Mouse (Mus musculus) forebrain, embryonic 15.5 days (tissue): ENCODE data around the gene Myo5a. TPM values are rescaled to one million over a fixed set of nuclear protein-coding genes. Genes with fewer than 3 reads are reported as not detected.

Experiments
- ATAC-seq: fragments of 200-750 bp; cut with Nextera tagmentation; replicated peaks from 2 replicates; pipeline ENCODE4 v1.8.0; 2017; ENCODE audit warnings: mild to moderate bottlenecking, moderate TSS enrichment, moderate library complexity
- H3K27ac ChIP-seq: fragments of 300-500 bp; sonication (generic); replicated peaks from 2 replicates; pipeline ENCODE4 v1.5.1; 2015; ENCODE audit warnings: mild to moderate bottlenecking, inconsistent platforms
- H3K27me3 ChIP-seq: fragments of 300-500 bp; sonication (generic); 2 replicates; pipeline ENCODE4 v1.6.1; 2015; ENCODE audit warnings: inconsistent platforms
- H3K36me3 ChIP-seq: fragments of 300-500 bp; sonication (generic); 2 replicates; pipeline ENCODE4 v1.6.1; 2015; ENCODE audit warnings: mild to moderate bottlenecking, inconsistent platforms
- H3K4me1 ChIP-seq: fragments of 300-500 bp; sonication (generic); 2 replicates; pipeline ENCODE4 v1.6.1; 2015; ENCODE audit warnings: inconsistent platforms
- H3K4me2 ChIP-seq: fragments of 300-500 bp; sonication (generic); replicated peaks from 2 replicates; pipeline ENCODE4 v1.6.1; 2015; ENCODE audit warnings: mild to moderate bottlenecking, inconsistent platforms
- H3K4me3 ChIP-seq: fragments of 300-500 bp; sonication (generic); 2 replicates; pipeline ENCODE4 v1.5.1; 2015; ENCODE audit warnings: mild to moderate bottlenecking, inconsistent platforms
- H3K9ac ChIP-seq: fragments of 300-500 bp; sonication (generic); replicated peaks from 2 replicates; pipeline ENCODE4 v1.6.1; 2015; ENCODE audit warnings: mild to moderate bottlenecking, inconsistent platforms
- H3K9me3 ChIP-seq: fragments of 300-500 bp; sonication (generic); 2 replicates; pipeline ENCODE4 v1.6.1; 2016; ENCODE audit warnings: inconsistent platforms
- WGBS: fragments of 180-500 bp; shearing (Covaris S2); methylation state at CpG from one replicate; pipeline ENCODE4 v1.1.7; 2015; ENCODE audit warnings: mixed read lengths; 5-methylcytosine and 5-hydroxymethylcytosine counted together
- polyA plus RNA-seq: library from polyadenylated mRNA; unstranded; fragments of >200 nt; fragmentation: Nextera tagmentation; extraction: Ambion mirVana; gene quantifications from 2 replicates; pipeline ENCODE4 v1.2.1, GENCODE M21; 2015

Myo5a gene
- polyA plus RNA-seq, 1 experiment from 2014 or later = 33.5 TPM

DNA sequence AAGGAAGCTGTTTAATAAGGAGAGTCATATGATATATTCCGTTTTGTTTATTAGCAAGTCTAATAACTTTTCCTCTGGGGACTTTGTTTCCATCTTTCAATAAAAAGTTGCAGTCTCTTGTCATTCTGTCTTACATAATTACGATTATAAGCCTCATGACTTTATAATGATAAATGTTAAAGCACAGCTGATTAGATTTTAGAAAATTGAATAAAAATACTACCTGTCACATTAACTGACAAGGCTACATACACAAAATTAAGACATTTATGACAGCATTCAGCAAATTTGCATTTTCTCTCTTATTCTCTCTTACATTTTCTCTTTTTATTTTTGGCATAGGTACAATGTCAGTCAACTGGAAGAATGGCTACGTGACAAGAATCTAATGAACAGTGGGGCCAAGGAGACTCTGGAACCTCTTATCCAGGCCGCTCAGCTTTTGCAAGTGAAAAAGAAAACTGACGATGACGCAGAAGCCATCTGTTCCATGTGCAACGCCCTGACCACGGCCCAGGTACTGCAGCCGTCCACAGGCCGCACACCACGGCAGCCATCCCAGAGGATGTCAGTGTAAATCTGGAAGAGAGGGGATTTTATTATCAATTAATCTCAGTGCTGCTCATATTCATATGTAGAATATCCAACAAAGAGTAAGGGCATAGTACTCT is 144.1 kb downstream of the Myo5a start:
- H3K9me3 ChIP-seq = no peaks in the 10 kb centered on the region
- no peak overlapping the region for H3K9ac ChIP-seq
- no peak overlapping the region for H3K4me2 ChIP-seq
- H3K27me3 ChIP-seq = no peaks in the 10 kb centered on the region
- H3K4me1 ChIP-seq = no peaks in the 10 kb centered on the region; the same call in 1 of the 2 replicates
- no peak overlapping the region for H3K27ac ChIP-seq
- ATAC-seq = peak; percentile 55; the same call in 1 of the 2 replicates
- no peak overlapping the region for H3K4me3 ChIP-seq
- H3K36me3 ChIP-seq = peaks cover 72% of the 10 kb centered on the region
- 69% methylated on average over 11 of the region's 11 CpGs for WGBS

DNA sequence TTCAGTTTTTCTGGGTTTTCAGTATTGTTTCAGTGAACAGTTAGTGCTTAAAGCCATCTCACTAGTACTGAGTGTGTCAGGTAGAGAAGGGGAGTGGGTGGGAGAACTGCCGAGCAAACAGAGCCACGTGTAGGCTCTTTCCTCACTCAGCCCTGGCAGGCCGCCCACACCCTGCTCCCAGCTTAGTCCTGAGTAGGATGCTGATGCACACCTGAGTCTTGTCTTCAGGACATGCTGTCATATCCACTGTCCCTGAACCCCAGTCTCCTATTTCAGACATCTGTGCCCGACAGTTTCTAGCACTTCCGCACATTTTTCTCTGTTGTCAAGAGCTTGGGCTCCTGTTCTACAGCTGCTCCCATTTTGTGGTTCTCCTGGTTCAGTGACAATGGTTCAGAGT is 149.1 kb downstream of the Myo5a start:
- H3K36me3 ChIP-seq = peaks cover 46% of the 10 kb centered on the region
- H3K4me2 ChIP-seq = no peak overlapping the region
- no peaks in the 10 kb centered on the region for H3K9me3 ChIP-seq
- H3K27ac ChIP-seq = no peak overlapping the region
- no peaks in the 10 kb centered on the region for H3K27me3 ChIP-seq
- H3K9ac ChIP-seq = no peak overlapping the region
- no peak overlapping the region for H3K4me3 ChIP-seq
- WGBS = 74% methylated on average over 5 of the region's 5 CpGs
- no peaks in the 10 kb centered on the region; the same call in 1 of the 2 replicates for H3K4me1 ChIP-seq
- ATAC-seq = no peak

DNA sequence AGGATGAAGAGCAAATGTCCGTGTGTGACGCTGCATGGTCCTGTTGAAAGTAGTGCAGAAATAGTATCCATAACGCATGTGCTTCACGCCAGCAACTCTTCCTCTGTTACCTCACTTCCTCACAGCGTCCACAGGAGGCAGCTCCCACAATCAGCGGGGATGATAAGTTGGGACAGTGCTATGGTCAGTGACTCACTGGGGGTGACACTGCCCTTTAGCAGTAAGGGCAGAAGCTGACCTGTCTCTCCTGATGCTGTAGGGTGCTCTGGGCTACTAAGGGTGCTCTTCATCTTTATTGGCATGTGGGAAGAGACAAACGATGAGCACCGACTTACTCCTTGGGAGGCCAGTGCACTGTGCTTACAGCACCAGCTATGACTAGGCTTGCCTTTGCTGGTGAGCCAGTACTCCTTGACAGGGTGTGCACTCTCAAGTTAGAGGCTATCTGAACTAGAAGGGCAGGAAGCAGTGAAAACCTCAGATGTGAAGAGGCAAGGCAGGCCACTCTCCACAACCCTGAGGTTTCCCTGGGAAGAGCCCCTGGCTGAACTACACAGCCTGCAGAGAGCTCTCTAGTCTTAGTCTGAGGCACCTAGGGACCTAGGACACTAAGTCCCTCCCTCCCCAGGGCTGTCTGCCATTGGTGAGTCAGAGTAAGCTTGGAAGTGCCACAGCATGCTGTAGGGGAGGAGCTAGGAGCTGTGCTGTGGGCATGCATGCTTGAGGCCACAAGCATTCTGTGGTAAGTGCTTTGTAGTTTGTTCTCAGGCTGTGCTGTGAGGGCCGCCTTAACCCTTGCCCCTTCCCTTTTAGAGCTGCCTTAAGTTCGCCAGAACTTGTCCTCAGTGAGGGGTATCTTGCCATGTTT is 150.8 kb downstream of the Myo5a start:
- ATAC-seq = 0 out of 2 replicates have a peak, but pooled peaks have one; percentile 38
- 71% methylated on average over 10 of the region's 10 CpGs for WGBS
- no peak overlapping the region for H3K9ac ChIP-seq
- no peak overlapping the region for H3K4me3 ChIP-seq
- H3K4me2 ChIP-seq = no peak overlapping the region
- H3K4me1 ChIP-seq = no peaks in the 10 kb centered on the region
- no peak overlapping the region for H3K27ac ChIP-seq
- no peaks in the 10 kb centered on the region for H3K9me3 ChIP-seq
- H3K36me3 ChIP-seq = peaks cover 30% of the 10 kb centered on the region
- H3K27me3 ChIP-seq = no peaks in the 10 kb centered on the region

DNA sequence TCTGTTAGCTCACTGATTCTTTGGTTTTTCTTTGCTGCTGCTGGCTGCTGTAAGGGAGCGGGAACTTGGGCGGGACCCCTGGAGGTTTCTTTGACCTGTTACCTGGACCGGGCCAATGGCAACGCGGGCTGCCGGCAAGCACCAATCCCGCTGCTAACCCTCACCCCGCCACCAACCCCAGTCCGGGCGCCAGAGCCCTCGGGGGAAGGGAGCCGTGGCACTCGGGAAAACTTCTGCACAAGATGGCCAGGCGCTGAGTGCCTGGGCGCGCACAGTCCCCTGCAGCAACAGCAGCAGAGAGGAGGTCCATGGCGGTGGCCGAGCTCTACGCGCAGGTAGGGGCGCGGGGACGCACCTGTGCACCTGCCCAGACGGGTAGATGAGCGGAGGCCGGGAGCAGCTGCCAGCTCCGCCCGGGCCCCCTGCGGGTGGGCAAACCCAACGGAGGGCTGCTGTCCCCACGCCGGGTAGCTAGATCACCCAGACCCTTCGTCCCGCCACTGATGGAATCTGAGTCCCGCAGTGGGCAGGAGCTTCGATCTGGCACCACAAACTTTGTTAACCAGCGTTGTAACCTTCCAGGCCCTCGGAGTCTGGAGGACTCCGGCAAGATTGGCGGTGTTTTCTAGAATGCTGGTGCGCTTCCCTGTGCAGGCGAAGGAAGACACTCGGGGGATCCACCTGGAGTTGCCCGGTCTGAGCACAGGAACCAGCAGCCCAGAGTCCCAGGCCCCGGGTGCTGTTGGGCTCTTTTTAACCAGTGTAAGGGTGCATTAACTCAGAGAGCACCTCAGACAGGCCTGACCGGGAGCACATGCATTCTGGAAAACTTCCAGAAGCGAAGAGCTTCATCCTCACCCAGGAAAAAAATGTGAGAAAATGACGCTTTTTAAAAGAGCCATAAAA is 161.3 kb downstream of the Myo5a start, which contains the start of gene Myo5c:
Gene Myo5c, plus strand, starts transcription at position 180 of the 906 bp plus-strand sequence.
- no peak within 1 kb of the TSS for H3K27ac ChIP-seq
- H3K36me3 ChIP-seq = no peaks in the 10 kb centered on the region
- peaks cover 11% of the 10 kb centered on the region; the same call in 1 of the 2 replicates for H3K27me3 ChIP-seq
- peak within 1 kb of the TSS; percentile 26 for H3K4me3 ChIP-seq
- 2% methylated on average over 48 of the region's 48 CpGs for WGBS
- H3K4me2 ChIP-seq = peak within 1 kb of the TSS; percentile 42
- H3K4me1 ChIP-seq = peaks cover 9% of the 10 kb centered on the region
- H3K9me3 ChIP-seq = no peaks in the 10 kb centered on the region
- peak; percentile 27; the same call in 1 of the 2 replicates for ATAC-seq
- no peak within 1 kb of the TSS for H3K9ac ChIP-seq

DNA sequence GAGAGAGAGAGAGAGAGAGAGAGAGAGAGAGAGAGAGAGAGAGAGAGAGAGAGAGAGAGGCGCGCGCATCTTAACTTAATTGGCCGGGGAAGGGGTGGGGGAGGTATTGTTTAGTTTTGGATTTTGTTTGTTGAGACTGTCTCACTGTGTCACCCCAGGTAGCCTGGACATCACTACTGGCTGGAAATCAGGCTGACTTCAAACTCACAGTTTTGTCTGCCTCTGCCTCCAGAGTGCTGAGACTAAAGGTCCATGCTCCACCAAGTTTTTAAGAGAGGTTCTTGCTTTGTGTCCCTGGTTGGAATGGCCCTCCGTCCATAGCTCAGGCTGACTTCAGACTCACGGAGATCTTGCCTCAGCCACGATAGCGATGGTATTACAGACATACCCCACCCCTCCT is 162.0 kb downstream of the Myo5a start:
- Histone ChIP-seq H3K9ac (no peak overlapping the region), H3K27ac (no peak overlapping the region), H3K4me2 (no peak overlapping the region), H3K36me3 (no peaks in the 10 kb centered on the region), H3K27me3 (peaks cover 11% of the 10 kb centered on the region; the same call in 1 of the 2 replicates), H3K9me3 (no peaks in the 10 kb centered on the region), H3K4me3 (no peak overlapping the region), H3K4me1 (peaks cover 9% of the 10 kb centered on the region)
- ATAC-seq = no peak
- 14% methylated on average over 8 of the region's 8 CpGs for WGBS

DNA sequence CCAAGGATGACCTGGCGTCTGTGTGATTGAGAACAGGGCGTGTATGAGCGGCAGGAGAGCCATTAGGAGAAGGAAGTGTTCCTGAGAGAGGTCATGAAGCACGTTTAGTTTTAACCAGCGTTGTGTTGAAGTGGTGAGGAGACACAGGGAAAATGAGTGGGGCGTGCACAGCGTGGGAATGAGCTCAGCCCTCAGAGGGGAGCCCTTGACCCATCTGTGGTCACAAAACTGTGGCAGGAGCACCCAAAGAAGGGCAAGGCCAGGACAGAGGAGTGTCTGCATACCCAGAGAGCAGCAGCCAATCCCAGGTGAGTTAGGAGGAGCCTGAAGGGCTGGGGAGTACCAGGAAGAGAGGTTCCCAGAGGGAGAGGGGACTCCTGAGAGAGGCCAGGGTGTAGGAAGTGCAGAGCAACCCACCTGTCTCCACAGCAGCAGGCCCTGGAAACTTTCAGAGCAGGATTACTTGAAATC is 163.5 kb downstream of the Myo5a start:
- Histone ChIP-seq H3K4me3 (no peak overlapping the region), H3K4me2 (no peak overlapping the region), H3K36me3 (no peaks in the 10 kb centered on the region), H3K9me3 (no peaks in the 10 kb centered on the region), H3K27ac (no peak overlapping the region), H3K9ac (no peak overlapping the region), H3K27me3 (peaks cover 11% of the 10 kb centered on the region; the same call in 1 of the 2 replicates), H3K4me1 (peaks cover 9% of the 10 kb centered on the region)
- 36% methylated on average over 7 of the region's 7 CpGs for WGBS
- ATAC-seq = no peak

DNA sequence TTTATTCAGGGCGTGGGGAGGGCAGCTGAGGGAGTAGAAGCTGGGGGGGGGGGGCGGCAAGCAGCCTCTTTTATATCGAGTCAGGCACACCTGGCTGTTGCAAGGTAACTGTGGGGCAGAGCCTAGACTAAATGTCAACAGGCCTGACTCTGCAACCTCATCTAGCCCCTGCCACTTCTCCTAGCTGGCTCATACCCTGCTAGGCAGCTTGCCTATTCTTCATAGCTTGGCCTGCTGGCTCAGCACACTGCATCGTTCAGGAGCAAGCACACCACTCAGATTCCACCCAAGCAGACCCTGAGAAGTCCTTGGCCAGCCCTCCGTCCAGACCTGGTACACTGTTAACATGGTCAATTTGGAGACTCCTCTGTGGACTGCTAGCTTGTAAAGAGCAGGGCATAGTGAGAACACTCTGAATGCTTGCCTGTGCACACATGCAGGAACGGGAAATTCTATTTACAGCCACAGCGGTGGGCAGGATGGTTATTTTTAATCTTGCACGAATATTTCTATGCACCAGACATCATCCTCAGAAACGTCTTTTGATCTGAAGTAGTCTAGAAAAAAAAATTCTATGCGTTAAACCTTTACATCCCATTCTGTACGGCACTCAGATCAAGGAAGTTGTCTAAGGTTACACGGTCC is 164.3 kb downstream of the Myo5a start:
- 76% methylated on average over 12 of the region's 12 CpGs for WGBS
- H3K36me3 ChIP-seq = no peaks in the 10 kb centered on the region
- ATAC-seq = no peak

DNA sequence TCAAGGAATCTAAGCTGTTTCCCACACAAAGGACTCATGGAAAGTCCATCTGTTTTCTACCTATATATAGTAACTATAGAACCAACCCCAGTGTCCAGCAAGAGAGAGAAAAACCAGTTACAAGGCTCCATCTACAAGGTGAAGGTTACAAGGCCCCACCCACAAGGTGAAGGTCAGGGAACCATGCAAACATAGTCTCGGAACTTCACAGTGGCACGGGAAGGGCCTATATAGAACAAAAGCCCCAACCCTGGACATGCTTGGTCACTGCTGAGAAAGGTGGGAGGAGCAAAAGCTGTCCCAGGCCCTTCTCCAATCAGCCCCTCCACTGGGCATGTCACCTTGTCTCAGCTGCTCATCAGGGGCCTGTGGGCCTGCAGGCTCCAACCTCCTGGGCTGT is 164.9 kb downstream of the Myo5a start:
- no peak for ATAC-seq

More for the DNA sequence above, 164.3 kb downstream of the Myo5a start:
- H3K27ac ChIP-seq = no peak overlapping the region
- H3K4me2 ChIP-seq = no peak overlapping the region
- peaks cover 9% of the 10 kb centered on the region for H3K4me1 ChIP-seq
- H3K4me3 ChIP-seq = no peak overlapping the region
- H3K27me3 ChIP-seq = peaks cover 11% of the 10 kb centered on the region; the same call in 1 of the 2 replicates
- no peak overlapping the region for H3K9ac ChIP-seq
- H3K9me3 ChIP-seq = no peaks in the 10 kb centered on the region

DNA sequence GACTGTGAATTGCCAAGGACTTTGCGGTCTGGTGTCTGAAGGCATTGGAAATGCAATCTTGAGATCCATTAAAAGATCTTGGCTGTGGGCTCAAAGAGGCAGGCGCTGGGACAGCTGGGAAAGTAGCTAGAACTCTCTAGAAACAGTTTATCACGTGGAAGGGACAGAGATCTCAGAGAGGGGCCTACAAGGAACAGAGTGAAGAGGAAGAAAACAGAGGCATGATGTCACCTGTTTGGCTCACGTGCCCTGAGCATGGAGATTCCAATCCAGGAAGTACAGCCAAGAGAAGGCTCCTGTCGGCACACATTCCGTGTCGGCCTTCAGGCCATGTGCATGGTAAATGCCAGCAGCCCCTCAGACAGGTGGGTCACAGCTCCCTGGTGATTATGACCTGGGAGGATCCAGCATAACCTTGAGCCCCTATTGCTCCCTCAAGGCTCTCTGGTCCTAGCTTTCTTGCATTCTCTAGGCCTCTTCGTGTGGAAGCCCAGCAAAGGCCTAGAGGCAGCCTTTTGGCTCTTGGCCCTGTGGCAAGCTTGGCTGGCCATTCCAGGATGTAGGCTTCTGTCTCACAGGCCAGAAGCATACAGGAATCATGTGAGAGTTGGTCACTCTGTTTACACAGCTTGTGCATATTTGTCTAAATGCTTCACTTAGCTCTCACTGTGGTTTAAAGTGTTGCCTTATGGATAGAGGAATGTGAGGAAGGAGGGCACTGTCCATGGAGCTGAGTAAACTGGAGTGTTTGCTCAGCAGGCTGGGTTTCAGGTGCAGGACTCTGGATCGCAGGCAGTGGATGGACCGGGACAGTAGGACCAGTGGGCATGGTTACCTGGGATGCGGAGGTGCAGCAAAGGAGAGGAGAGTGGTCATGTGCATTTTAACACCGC is 165.8 kb downstream of the Myo5a start:
- Histone ChIP-seq H3K9me3 (no peaks in the 10 kb centered on the region), H3K4me1 (peaks cover 9% of the 10 kb centered on the region), H3K27me3 (peaks cover 6% of the 10 kb centered on the region; the same call in 1 of the 2 replicates), H3K4me2 (no peak overlapping the region), H3K9ac (no peak overlapping the region), H3K36me3 (no peaks in the 10 kb centered on the region), H3K27ac (no peak overlapping the region), H3K4me3 (no peak overlapping the region)
- ATAC-seq = no peak
- 90% methylated on average over 12 of the region's 12 CpGs for WGBS

More for the DNA sequence above, 164.9 kb downstream of the Myo5a start:
- no peak overlapping the region for H3K4me2 ChIP-seq
- H3K9ac ChIP-seq = no peak overlapping the region
- H3K27me3 ChIP-seq = peaks cover 11% of the 10 kb centered on the region; the same call in 1 of the 2 replicates
- H3K27ac ChIP-seq = no peak overlapping the region
- H3K4me3 ChIP-seq = no peak overlapping the region
- H3K4me1 ChIP-seq = peaks cover 9% of the 10 kb centered on the region
- H3K36me3 ChIP-seq = no peaks in the 10 kb centered on the region
- WGBS = 66% methylated on average over 2 of the region's 2 CpGs
- no peaks in the 10 kb centered on the region for H3K9me3 ChIP-seq

DNA sequence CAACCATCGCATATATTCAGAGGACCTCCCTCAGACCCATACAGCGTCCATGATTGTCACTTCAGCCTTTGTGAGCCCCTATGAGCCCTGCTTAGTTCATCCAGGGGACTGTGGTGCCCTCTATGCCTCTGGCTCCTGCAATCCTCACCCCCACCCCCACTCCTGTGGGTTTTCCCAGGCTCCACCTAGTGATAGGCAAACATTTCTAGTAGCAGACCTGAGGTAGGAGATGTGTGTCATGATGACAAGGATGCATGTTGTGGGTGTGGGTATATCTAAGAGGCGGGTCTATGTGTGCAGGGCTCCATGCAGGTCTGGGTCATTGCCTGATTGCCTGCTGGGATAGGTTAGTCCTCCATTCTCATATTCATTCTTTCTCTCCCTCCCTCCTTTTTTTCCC is 167.4 kb downstream of the Myo5a start:
- WGBS = 83% methylated on average over 3 of the region's 3 CpGs
- Histone ChIP-seq H3K9ac (no peak overlapping the region), H3K27ac (no peak overlapping the region), H3K4me1 (no peaks in the 10 kb centered on the region), H3K9me3 (no peaks in the 10 kb centered on the region), H3K4me3 (no peak overlapping the region), H3K4me2 (no peak overlapping the region), H3K27me3 (peaks cover 2% of the 10 kb centered on the region; the same call in 1 of the 2 replicates), H3K36me3 (no peaks in the 10 kb centered on the region)
- no peak for ATAC-seq
